Mouse (Mus musculus) right cerebral cortex, postnatal 4 days (tissue): ENCODE results near the gene Sec24a.
"Not testable (repeated sequence)": the region's sequence is repeated elsewhere in the genome, so short reads cannot be mapped to it uniquely, and the experiment has no call there.

Source experiments
- DNase-seq: peaks from one replicate; pipeline ENCODE4 v3.0.0-alpha.2; 2022

Gene Sec24a

DNA sequence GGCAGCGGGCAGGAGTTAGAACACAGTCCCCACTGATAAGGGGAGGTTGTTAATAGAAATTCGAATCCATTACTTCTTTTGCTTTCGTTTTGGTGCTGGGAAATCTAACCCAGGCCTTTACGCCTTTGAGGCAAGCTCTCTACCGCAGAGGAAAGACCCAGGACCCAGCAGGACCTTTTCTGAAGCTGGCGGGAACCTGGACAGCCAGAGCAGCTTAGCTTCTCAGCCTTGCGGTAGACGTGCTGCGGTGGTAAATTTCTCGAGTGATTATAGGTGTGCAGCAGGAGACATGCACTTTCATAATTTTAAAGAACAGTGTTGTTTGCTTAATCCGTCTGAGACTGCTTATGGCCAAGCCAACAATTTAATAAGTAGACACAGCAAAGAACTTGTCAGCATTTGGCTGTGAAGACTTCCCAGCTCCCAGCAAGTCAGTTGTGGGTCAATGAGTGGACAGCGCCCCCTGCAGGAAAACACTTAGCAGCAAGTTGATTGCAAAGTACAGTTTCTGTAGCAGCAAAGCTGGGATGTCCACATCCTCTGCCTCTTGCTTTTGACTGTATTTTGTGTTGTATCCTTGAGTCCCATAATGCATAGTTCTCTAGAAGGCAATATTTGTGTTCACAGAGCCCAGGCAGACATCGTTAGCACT, 82.0 kb downstream of the Sec24a start:
- peak; percentile 91 for DNase-seq

DNA sequence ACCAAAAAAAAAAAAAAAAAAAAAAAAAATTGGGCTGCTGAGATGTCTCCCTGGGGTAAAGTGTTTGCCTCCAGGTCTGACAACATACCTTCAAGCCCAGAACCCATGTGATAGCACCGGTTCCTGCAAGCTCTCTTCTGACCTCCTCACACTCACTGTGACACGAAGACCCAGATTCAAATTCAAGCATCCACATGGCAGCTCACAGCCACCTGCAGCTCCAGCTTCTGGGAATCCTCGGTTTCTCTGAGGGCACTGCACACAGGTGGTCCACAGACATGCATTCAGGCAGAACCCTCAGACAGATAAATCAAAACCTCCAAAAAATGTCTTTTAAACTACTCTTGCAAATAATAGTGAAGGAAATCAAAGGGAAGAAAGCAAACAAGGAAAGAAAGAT, 84.0 kb downstream of the Sec24a start:
- DNase-seq: no peak

DNA sequence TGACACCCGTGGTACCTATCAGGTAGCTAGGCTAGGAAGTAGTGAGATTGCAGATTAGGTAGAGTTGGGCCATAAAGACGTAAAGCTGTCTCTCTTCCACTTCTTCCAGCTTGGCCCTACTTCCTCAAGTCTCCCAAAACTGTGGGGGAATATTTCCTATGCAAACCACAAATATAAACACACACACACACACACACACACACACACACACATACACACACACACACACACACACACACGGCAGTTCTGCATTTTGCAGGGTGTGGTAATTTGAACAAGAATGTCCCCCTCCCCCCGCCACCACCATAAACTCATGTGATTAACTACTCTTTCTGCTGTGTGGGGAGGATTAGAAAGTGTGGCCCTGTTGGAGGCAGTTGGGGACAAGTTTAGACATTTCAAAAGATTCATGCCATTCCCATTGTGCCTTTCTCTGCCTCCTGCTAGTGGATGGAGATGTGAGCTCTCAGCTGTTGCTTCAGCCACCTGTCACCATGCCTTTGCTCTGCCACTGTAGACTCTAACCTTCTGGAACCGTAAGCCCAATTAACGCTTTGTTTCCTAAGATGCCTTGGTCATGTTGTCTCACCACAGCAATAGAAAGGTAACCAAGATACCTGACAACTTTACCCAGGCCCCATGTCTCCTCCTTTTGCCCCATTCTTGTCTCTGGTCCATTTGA, 85.6 kb downstream of the Sec24a start:
- DNase-seq: no peak

DNA sequence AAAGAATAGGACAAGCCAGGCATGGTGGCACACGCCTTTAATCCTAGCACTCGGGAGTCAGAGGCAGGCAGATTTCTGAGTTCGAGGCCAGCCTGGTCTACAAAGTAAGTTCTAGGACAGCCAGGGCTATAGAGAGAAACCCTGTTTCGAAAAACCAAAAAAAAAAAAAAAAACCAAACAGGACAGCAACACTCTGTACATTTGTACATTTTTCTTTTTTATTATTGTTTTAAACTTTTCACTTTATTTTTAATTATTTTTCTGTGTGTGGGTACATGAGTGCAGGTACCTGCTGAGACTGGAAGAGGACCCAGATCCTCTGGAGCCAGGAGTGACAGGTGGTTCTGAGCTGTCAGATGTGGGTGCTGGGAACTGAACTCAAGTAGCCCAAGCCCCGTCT, 88.0 kb downstream of the Sec24a start:
- DNase-seq: no peak

DNA sequence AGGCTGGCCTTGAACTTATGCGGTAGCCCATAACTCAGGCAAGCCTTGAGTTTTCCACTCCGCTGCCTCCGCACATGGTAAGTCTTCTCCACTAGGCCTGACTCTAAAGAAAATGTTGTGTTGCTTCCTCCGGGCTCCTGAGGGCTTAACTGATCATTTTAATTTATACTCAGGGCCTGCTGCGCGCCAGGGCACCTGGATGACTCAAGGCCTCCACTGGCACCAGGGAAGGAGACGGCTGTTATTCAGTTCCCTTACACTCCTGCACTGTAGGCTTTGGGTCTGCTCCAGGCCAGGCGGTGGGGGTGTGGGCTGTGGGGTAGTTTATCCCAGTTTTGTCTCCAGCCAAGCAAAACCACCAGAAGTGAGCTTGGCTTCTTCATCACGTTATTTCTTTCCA, 90.1 kb downstream of the Sec24a start:
- DNase-seq: no peak

DNA sequence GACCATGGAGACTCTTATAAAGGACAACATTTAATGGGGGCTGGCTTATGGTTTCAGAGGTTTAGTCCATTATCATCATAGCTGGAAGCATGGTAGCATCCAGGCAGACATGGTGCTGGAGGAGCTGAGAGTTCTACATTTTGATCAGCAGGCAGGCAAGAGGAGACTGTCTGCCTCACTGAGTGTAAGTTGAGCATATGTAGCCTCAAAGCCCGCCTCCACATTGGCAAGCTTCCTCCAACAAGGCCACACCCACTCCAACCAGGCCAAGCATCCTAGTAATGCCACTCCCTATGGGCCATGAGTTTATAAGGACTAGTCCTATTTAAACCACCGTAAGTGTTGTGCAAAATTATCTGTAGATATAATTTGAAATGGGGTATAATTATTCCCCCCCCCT, 92.1 kb downstream of the Sec24a start:
- no peak for DNase-seq

DNA sequence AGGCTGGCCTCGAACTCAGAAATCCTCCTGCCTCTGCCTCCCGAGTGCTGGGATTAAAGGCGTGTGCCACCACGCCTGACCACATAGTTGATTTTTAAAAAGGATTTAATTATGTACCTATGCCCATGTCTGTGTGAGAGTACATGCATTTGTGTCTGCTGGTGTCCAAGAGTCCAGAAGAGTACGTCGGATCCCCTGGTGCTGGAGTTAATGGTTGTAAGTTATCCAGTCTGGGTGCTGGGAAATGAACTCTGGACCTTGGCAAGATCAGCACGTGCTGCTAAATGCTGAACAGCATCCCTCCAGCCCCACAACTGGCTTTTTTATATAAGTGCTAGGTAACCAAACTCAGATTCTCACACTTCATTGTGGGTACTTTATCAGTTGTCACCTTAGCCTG, 92.6 kb downstream of the Sec24a start:
- no peak for DNase-seq

DNA sequence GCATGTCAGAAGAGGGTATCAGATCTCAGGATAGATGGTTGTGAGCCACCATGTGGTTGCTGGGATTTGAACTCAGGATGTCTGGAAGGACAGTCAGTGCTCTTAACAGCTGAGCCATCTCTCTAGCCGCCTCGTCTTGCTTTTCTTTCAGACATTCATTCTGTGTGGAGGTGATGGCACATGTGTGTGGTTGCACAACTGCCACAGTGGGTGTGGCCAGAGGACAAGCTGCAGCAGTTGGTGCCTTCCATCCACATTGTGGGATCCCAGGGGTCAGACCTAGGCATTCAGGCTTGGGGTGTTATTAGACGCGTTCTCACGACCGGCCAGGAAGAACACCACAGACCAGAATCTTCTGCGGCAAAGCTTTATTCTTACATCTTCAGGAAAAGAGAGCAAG, 98.7 kb downstream of the Sec24a start:
- not testable (repeated sequence) for DNase-seq

DNA sequence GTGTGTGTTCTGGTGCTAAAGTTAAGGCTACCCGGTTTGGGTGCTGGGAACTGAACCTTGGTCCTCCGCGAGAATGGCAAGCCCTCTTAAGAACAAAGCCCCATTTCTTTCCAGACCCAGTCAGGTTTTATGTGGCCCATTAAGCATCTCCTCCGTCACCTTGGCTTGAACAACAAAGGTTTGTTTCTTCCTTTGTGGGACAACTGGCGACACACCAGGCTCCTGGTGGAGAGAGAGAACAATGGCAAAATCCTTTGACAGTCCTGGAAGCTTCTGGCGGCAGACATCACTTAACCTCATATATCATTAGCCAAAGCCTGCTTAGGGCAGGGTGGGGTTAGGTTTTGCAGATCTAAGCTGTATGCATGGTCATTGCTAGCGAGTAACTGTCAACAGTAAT, 100.8 kb downstream of the Sec24a start:
- DNase-seq: no peak

DNA sequence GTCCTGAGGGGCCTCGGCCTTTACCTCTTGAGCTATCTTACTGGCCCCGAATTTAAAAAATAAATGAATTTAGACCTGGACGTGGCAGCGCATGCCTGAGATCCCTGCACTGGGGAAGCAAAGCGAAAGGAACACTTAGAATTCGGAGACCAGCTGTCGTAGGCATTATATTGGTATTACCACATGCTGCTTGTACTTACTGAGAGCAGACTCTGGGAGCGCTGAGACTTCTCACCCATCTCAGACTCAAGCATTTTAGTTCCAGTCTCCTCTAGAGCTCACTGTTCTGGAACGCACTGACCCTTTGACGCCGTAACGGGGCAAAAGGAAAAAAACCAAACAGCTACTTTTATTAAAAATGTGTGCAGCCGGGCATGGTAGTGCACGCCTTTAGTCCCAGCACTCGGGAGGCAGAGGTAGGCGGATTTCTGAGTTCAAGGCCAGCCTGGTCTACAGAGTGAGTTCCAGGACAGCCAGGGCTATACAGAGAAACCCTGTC, 101.5 kb downstream of the Sec24a start:
- DNase-seq: no peak

DNA sequence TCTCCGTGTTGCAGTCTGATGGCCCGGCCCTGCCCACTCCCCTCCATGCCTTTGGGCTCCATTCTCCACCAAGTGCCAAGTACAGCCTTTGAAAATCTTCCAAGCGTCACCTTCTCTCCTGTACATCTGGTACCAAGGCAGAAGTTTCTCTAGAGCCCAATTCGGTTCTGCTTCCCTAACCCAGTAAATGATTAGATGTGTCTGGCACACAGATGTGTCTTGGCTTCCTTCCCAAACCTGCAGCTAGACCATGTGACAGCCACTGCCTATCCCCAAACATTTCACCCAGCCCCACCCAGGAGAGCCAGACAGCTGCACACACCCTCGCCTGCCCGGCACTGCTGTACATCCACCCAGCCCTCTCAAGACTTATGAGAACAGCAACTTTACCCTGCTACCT, 104.7 kb downstream of the Sec24a start:
- no peak for DNase-seq

DNA sequence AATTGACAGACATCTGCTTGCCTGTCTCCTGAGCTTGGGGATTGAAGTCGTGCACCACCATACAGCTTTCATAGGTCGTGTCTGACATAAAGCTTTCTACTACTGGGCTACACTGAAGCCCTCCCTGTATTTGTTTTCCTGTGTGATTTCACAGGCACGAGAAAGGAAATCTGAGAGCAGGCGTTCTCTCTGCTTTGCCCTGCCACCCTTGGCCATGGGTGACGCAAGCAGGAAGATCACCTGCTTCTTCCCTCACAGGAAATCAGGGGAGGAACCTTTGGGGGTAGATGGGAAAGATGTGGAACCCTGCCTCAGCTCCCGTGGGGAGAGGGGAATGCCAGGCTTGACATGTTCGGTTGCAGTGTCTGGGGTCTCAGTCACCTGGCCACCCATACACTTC, 105.1 kb downstream of the Sec24a start:
- DNase-seq: no peak

DNA sequence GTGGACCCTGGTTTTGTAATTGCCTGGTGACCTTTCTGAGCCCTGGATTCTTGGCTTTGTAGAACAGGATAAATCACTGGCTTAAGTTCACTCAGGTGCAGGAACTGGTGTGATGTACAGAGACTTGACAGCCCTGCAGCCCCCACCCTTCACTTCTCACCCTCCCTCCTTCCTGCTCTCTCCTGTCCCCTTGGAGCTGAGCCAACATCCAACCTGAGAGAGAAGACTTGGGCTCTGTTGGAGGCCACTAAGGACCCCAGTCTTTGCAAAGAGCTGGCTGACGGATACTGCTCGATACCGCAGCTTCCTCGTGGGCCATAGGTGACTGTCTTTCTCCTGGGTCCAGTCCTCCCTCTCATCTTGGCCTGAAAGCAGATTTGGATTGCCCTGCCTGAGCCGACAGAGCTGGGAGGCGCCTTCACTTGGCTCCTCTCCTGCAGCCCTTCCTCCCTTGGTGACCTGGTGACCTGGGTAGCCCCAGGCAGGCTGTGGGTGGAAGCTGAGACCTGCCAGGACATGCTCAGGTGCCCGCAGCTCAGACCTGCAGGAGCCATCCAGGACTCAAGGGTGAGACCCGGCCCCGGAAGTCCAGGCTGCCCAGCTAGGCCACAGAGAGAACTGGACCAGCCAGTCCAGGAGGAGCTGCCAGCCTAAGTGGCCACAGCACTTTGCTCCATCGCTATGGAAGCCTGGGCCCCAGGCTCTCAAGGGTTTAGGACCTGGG, 106.5 kb downstream of the Sec24a start:
- no peak for DNase-seq

DNA sequence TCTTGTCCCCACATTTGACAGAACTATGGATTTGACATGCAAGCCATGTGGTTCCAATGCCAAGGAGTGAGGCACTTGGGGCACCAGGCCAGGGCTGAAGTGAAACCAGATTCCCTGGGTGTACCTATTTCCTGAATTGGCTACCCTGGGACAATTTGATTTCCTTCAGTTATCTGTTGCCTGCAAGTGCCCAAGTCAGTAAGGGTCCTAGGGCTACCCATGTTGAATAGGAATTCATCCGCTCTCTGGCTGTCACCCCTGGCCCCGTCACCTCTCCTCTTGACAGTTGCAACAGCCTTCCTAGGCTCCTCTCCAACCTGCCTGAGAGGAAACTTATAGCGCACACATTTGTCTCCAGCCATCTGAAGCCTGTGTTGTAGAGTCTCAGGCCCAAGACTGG, 108.5 kb downstream of the Sec24a start:
- DNase-seq: no peak

DNA sequence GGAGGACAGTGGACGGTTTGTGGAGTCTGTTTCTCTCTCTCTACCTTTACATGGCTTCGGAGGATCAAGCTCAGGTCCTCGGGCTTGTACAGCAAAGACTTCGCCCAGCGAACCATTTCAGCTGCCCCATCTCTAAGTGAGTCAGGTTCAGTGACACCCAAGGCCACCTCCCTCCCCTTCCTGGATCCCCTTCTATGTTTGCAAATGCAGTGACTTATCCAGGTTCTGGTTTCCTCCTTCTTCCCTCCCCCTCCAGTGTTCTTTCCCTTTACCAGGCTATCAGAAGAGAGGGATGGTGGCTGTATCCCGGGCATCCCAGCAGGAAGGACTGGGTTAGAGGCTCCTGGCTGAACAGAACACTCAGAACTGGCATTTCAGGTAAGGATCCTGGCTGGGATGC, 109.7 kb downstream of the Sec24a start:
- DNase-seq: no peak

DNA sequence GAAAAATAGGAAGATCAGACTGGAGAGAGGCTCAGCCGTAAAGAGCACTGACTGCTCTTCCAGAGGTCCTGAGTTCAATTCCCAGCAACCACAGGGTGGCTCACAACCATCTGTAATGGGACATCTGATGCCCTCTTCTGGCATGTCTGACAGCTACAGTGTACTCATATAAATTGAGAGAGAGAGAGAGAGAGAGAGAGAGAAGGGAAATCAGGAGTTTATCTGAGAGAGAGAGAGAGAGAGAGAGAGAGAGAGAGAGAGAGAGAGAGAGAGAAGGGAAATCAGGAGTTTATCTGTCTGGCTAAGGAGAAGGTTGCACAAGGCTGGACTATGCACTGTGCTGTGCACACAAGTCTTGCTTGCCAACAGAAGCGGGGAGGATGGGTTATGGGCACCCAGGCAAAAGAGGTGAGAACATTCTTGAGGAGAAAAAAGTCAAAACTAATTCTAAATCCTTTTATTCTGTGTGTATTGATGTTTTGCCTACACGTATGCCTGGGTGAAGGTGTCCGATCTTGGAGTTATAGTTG, 110.5 kb downstream of the Sec24a start:
- no peak for DNase-seq

DNA sequence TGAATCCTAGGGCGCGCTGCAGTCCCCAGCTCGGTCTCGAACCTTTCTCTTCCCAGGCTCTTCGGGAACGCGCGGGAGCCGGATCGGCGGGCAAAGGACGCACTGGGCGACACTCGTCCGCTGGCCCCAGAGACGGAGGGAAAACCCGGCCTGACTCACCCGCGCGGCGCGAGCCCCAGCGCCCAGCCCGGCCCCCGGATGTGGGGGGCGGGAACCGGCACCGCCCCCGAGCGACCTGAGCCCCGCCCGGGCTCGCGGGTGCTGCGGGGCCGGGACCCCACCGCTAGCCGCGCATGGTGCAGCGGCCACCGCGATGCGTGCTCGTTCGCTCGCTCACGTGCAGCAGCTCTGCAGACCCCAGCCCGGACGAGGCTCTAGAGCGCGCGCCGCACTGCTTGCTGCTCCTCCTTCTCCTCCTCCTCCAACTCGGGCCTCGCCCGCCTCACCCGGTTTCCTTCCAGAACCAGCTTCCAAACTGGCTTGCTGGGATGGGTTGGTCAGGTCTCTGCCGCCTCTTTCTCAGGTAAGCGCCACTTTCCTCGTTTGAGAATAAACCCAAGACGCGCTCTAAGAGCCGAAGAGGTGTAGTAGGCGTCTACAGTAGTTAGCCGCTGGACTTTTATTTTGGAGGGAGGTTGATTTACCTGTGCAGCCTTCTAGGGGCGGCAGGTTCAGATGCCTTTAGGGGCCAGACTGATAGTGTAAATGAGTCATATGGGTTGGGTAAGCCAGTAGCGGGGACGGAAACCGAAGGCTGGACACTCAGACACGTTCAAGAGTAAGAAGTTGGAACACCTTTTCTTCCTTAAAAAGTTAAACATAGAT, 112.5 kb downstream of the Sec24a start, which contains the start of the genes N4bp3 and D930048N14Rik:
Gene N4bp3 (minus strand): TSS at position 152 of the 825 bp plus-strand sequence.
Gene D930048N14Rik (plus strand): TSS at position 264 of the 825 bp plus-strand sequence.
- peak; percentile 59 for DNase-seq

DNA sequence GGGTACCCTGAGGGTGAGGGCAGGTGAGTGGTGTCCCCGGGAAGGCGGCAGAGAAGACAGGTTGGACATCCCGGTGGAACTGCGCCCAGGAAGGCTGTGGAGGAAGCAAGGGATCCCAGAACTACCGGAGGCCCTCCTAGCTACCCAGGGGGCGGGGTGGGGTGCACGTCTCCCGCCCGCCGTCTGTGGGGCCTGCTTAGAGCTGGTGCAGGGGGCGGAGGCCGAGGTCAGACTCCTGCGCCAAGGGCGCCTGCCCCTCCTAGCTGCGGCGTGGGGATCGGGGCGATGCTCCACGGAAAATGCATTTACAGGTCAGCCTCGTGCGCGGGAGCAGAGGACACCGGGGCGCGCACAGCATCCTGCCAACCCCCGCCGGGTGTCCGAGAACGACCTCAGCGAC, 113.2 kb downstream of the Sec24a start:
- DNase-seq: peak; percentile 26

DNA sequence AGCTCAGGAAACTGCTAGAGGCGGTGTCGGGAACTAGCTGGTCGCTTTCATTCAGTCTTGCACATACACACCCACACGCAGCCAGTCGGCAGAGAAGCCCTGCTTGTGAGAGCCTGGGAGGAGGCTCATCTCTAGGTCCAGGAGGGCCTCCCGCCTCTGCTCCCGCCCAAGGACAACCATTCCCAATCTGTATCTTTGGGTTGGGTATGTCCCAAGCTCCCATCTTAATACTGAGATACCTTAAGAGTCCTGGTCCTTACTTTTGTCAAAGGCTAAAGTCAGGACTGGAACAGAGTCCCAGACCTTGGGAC, 113.6 kb downstream of the Sec24a start:
- DNase-seq: peak; percentile 33

DNA sequence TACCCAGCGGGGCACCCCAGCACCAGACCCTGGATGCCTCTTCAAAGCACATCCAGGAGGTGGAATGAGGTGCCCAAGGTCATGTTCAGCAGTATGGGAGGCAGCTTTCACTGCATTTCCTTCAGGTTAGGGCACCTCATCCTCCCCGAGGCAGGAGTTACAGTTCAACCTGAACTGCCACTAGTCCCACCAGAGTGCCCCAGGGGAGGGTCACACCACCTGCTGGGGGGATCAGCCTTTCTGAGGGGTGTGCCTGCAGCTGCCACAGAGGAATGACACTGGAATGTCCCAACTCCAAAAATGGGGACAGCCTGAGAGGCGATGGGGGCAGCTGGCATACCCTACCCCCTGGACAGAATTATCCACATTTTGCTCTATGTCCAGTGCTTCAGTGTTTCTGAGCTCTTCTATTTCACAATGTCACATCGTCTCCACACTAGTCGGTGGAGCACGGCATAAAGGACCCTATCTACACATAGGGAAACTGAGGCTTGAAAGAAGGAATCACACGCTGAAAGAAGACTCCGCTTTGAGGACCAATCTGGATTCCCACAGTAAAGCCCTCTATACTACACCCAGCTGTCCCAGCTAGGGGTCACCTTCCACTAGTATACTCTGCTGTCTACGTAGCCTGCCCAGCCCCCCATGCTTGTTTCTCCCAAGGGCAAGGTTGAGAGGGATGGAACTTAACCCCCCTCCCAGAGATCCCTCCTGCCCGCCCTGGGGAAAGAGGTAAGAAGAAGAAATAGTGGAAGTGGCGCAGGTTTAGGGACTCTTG, 114.1 kb downstream of the Sec24a start:
- no peak for DNase-seq

DNA sequence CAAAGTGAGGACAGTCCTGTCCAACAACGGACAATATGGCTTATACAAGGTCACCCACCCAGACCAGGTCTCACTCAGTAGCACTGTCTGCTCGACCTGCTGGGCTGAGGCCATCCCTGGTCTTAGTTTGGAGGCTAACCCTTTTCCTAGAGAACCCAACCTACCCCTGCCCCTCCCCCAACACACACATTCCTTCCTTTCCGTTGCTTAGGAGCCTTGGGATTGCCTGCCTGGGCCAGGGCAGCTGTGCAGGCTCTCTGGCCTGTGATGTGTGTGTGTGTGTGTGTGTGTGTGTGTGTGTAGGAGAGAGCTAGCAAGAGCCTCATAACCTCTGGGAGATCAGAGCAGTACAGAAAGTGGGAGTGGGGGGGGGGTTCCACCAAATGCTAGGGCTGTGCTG, 114.9 kb downstream of the Sec24a start:
- no peak for DNase-seq
